Mouse (Mus musculus) large intestine, adult 2 months (tissue): ENCODE results near the gene Mansc1. TPM values are rescaled to one million over a fixed set of nuclear protein-coding genes. Genes with fewer than 3 reads are reported as not detected.
"Not testable (repeated sequence)": the region's sequence is repeated elsewhere in the genome, so short reads cannot be mapped to it uniquely, and the experiment has no call there.

Experiments used
- DNase-seq: peaks from one replicate; pipeline ENCODE4 v3.0.0-alpha.2; 2012; ENCODE audit warnings: low read depth, low spot score
- WGBS: fragments of 180-500 bp; shearing (Covaris S2); methylation state at CpG from one replicate; pipeline ENCODE4 v1.1.7; 2018; 5-methylcytosine and 5-hydroxymethylcytosine counted together
- polyA plus RNA-seq: library from polyadenylated mRNA; depleted of rRNA; stranded (reverse); fragments of >200 nt; gene quantifications from 2 replicates; pipeline ENCODE4 v1.2.3, GENCODE M21; 2012; rRNA removed

Mansc1 gene
- polyA plus RNA-seq = 17.6 TPM in 2 replicates

- 1% methylated on average over 46 of the region's 46 CpGs for WGBS
- DNase-seq = no peak
Observed at GRCm38 (mm10) chr6:134631947-134632687, at the start of gene Mansc1. Gene Mansc1, minus strand, starts transcription at chr6:134632488.

GRCm38 (mm10) chr6:134679330-134679729 lies 47.0 kb upstream of the Mansc1 start:
- WGBS = 82% methylated on average over 4 of the region's 4 CpGs
- DNase-seq = not testable (repeated sequence)

DNA sequence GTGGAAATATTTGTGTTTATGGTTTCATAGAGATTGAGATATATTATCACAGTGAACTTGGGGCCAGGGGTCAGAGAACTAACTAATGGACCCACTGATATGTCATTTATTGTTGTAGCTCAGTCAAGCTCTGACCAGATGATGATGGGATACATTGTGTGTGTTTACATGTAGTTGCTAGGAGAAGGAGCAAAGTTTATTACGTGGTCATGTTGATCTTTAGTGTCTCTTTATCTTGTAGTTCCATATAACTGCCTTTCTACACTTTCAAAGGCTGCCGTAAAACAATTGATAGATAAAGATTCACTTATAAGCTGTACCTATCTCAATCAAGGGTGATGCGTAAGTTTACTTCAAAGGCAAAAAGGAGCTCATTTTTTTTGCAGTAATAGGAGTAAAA lies 45.7 kb upstream of the Mansc1 start:
- 29% methylated on average over 3 of the region's 3 CpGs for WGBS
- no peak for DNase-seq

DNA sequence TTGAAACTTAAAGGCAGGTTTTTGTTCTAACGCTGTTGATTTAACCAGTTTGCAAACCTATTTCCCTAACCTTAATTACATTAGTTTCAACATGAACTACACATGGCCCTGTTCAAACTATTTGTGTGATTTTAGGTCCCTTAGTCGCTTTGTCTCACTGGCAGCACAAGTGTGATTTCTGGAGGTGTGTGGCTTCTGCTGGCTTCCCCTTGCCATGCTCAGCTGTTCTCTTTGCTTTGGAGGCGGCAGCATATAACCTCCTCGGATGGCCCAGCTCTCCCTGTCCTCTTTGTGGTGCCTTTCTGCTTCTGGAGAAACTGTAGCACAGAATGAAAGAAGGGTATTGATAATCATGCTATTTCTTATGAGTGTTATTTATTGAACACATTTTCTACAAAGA lies 45.2 kb upstream of the Mansc1 start:
- no peak for DNase-seq
- 69% methylated on average over 4 of the region's 4 CpGs for WGBS

GRCm38 (mm10) chr6:134673712-134674111 lies 41.4 kb upstream of the Mansc1 start:
- not testable (repeated sequence) for DNase-seq
- WGBS = 82% methylated on average over 8 of the region's 8 CpGs

GRCm38 (mm10) chr6:134670881-134671411 lies 38.7 kb upstream of the Mansc1 start:
- DNase-seq = no peak
- WGBS = 23% methylated on average over 4 of the region's 4 CpGs

GRCm38 (mm10) chr6:134669179-134669865 lies 37.0 kb upstream of the Mansc1 start:
- DNase-seq = no peak
- 78% methylated on average over 6 of the region's 6 CpGs for WGBS

GRCm38 (mm10) chr6:134668519-134668918 lies 36.2 kb upstream of the Mansc1 start:
- no peak for DNase-seq
- 34% methylated on average over 2 of the region's 2 CpGs for WGBS

- no peak for DNase-seq
- WGBS = 85% methylated on average over 9 of the region's 9 CpGs
Observed at GRCm38 (mm10) chr6:134665817-134666216, 33.5 kb upstream of the Mansc1 start.

- WGBS = 44% methylated on average over 5 of the region's 5 CpGs
Observed at GRCm38 (mm10) chr6:134664573-134664972, 32.3 kb upstream of the Mansc1 start.

DNA sequence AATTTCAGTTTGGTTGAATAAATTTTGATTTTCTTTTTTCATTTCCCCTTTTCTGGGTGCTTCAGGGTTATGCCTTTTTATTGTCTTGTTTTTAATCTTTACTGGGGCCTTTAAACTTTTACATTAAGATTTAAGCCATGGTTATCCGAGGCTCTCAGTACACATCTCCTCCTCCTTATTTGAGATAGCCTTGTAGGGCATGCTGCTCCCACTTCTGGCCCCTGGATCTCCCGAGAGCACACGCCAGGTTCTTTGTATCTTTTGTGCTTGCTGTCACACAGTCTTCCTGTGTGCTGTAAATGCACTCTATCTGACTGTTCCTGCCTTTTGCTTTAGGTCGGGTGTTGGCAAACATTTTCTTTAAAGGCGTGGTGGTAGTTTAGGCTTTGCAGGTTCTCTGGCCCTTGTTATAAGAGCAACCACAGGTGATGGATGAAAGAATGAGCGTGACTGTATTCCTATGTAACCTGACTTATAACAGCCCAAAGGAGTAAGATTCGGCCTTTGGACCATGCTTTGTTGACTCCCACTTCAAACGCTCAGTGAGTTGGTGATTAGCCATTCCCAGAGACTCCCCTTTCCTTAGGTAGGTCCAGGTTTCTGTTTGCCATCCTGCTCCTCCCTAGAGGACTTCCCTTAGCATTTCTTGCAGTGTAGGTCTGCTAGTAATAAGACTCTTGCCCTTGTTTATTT lies 28.6 kb upstream of the Mansc1 start:
- peak; percentile 60 for DNase-seq
- 39% methylated on average over 8 of the region's 8 CpGs for WGBS

More at GRCm38 (mm10) chr6:134664573-134664972, 32.3 kb upstream of the Mansc1 start:
- no peak for DNase-seq

- WGBS = 13% methylated on average over 9 of the region's 9 CpGs
- peak; percentile 64 for DNase-seq
Observed at GRCm38 (mm10) chr6:134659108-134659958, 27.0 kb upstream of the Mansc1 start.

- 82% methylated on average over 4 of the region's 4 CpGs for WGBS
- DNase-seq = no peak
Observed at GRCm38 (mm10) chr6:134656527-134656926, 24.2 kb upstream of the Mansc1 start.

GRCm38 (mm10) chr6:134648356-134648755 lies 16.1 kb upstream of the Mansc1 start:
- no peak for DNase-seq

GRCm38 (mm10) chr6:134647621-134648020 lies 15.3 kb upstream of the Mansc1 start:
- DNase-seq = no peak
- 57% methylated on average over 5 of the region's 5 CpGs for WGBS

More at GRCm38 (mm10) chr6:134648356-134648755, 16.1 kb upstream of the Mansc1 start:
- WGBS = 93% methylated on average over 5 of the region's 5 CpGs

DNA sequence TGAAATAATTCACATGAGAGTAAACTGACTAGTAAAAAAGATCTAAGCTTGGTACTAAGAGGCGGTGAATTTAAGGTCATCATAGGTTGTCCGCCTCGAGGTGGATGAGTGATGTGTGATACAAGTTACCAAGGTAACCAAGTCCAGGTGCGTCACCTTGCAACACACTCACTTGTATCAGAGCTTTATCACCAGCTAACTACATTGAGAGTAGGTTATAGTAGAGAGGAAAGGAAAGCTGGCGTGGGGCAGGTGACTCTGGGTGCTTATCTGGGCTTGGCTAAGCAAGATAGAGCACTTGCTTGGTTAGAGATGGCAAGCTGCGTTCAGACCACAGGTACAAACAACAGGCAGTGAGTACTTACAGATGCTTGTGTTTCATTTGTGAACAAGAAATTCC lies 14.5 kb upstream of the Mansc1 start:
- no peak for DNase-seq
- 84% methylated on average over 6 of the region's 6 CpGs for WGBS

DNA sequence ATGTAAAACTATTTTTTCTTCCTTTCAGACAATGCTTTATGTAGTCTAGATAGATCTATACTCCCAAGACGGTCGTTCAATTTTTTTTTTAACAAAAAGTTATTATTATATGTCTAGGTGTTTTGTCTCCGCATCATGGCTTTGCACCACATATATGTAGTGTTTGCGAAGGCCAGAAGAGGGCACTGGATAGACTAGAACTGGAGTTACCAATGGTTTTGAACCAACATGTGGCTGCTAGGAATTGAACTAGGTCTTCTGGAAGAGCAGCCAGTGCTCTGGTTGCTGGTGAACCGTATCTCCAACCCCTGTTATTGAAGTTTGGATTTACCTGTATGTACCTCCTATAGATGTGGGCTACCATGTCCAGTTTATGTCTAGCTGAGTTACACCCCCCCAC lies 11.0 kb upstream of the Mansc1 start:
- WGBS = 95% methylated on average over 5 of the region's 5 CpGs
- no peak for DNase-seq

- WGBS = 65% methylated on average over 9 of the region's 9 CpGs
- no peak for DNase-seq
Observed at GRCm38 (mm10) chr6:134641738-134642446, 9.6 kb upstream of the Mansc1 start.
